Mouse (Mus musculus): ENCODE results near the gene Dbn1.

Gene Dbn1

DNA sequence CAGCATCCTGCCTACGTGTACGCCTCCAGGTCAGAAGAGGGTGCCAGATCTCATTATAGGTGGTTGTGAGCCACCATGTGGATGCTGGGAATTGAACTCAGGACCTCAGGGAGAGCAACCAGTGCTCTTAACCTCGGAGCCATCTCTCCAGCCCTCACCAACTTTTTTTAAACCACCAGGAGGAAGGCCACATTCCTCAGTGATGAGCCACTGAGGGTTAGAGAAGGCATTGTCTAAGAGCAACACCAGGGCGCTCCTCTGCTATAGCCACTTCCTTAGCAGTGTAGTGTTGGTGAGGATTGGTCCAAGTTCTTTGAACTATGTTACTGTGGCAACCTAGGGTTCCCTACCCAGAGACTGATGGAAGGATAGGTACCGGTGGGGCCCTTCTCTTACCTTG, 12.2 kb downstream of the Dbn1 start:
- DNase-seq, result no peak

DNA sequence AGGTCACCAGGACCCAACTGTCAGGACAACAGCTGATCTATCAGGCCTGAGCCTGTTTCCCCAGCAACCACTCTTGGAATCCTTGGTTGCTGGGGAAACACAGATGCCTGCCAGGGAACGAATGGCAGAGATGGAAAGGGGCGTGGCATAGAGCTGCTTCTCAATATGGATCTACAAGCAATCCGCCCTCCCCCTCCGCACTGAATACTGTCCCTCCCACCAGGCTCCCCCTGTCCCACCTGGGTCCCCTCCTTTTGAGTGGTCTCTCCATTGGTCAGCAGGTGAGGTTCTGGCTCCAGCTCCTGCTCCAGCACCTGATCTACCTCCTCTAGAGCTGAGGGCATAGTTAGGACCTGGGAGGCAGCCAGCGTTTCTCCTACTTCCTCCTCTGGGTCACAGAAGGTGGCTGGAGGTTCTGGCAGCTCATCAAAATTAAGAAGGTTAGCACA, 13.3 kb downstream of the Dbn1 start:
- DNase-seq, result peak; percentile 90

DNA sequence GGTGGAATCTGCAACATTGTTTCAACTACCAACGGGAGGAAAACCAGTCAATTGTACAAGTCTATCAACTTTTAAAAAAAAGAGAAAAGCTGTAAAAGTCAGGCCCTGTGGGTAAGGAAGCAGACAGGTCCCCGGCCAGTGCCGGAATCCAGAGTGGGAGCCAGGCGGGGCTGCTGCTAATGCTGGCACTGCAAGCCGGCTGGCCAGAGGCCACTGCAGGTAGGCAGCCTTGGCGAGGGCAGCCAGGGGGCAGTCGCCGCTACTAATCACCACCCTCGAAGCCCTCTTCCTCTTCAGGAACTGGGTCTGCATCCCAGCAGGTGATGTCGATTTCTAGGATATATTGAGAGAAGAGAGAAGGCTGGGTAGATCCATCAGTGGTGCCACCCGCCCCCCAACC, 13.9 kb downstream of the Dbn1 start:
- no peak for DNase-seq

DNA sequence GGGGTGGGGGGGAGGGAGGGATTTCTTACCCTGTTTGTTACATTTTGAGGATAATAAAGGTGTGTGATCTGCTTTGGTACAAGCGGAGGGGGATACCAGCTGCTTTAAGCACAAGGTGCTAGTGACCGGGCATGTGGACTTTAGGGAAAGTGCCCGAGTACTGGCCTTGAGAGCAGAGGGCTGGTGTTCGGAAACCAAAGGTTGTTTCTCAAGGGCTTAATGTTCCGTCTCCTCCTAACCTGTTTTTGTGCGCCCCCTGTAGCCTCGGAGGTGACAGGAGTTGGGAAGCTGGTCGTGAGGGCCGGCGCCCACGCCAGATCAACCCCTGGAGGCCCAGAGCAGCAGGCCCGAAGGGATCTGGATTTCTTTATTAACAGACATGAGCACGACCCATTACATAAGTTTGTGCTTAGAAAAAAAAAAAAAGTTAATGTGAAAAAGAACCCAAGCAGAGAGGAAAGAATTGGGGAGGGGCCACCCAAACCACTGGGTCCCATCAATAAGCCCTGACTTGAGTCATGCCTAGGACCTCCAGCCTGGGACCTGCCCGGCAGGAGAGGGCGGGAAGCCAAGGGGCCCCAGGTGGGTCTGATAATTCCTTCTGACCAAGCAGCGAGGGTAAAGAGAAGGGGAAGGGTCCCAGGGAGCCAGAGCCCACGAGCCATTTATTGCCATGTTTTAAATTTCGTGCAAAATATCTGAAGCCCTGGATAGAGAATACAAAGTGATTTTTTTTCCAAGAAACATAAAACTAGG, 14.7 kb downstream of the Dbn1 start:
- DNase-seq, result no peak

GRCm38 (mm10) chr13:55472132-55473022, 15.5 kb downstream of the Dbn1 start:
- DNase-seq, result peak; percentile 71

DNA sequence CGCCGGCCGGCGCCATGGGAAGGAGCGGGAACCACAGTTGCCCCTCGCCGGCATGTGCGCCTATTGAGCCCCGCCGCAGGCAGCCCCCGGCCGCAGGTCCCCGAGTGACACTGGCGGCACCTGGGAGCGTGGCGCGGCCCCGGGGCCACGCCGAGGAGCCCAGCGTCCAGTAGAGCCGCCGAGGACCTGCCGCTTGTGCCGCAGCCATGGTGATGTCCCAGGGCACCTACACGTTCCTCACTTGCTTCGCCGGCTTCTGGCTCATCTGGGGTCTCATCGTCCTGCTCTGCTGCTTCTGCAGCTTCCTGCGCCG, 16.1 kb downstream of the Dbn1 start:
- no peak for DNase-seq

DNA sequence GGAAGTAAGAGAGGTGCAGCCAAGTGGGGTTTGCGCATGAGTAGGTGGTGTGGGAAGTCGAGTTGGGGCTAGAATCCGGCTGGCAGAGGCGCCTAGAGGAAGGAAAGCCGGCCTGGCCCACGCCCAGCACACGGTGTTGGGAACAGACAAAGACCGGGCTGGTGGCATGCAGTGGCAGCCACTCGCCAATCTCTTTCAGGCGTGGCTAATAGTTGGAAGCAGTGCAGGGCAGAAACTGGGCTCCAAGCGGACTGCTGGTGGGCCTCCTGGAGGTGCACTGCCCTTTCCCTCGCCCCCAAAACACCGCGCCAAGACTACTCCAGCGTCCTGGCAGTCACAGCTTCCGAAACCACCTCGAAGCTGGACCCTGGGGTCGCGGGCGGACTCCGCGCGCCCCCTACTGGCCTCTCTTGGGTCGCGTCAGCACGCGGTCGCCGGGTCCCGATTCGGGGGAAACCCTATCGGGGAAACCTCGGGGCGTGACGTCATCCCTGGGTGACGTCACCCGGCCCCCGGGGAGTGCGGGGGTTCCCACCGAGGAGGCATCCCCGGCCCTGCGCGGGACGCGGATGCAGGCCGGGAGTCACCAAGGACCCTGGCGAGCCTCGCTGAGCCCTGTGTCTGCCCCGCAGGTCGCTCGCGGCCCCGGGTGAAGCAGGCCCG, 16.6 kb downstream of the Dbn1 start:
- peak; percentile 70 for DNase-seq

DNA sequence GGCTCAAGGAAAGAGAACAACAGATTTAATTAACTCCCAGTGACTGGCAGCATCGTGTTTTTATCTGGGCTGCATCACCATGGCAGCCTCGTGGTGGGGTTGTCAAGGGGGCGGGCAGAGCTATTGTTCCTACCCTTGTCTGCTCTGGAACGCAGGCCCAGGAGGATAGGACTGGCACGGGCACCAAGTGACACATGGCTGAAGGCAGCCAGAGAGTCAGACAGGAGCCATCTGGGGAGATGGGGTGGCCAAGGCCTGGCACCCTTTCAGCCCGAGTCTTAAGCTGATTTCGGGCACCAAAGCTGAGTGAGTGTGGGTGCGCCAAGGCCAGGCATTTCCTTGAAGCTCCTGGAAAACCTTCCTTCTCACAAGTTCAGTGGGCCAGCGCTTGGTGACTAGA, 17.5 kb downstream of the Dbn1 start:
- peak; percentile 88 for DNase-seq

- DNase-seq, result no peak
Observed at GRCm38 (mm10) chr13:55468851-55469560, 18.9 kb downstream of the Dbn1 start.

DNA sequence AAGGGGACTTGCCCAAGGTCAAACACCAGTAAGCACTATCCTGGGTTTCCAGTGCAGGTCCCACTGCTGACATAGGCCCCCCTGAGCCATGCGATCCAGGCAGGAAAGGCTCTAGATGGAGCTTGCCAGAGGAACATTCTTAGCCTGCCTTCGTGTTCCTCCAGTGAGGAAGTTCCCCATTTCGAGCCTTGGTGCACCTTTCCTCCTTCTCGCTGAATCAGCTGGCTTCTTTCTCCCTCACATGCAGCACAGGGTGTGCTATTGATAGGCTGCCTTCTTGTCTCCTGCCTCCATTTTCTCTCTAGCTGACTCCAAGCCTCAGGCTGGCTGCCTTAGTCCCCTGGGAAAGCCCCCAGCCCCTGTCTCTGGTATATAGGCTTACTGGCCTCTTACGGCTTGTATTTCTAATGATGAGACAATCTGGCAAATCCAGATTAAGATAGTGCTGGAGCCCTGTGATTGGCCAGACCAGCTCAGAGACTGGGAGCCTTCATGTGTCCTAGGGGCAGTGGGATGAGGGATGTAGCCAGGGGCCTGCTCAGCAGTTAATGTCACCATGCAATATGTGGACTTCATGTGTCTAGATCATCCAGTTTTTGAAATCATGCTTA, 22.0 kb downstream of the Dbn1 start:
- DNase-seq, result no peak

- peak; percentile 77 for DNase-seq
Observed at GRCm38 (mm10) chr13:55465184-55465583, 22.7 kb downstream of the Dbn1 start.

GRCm38 (mm10) chr13:55464027-55464884, 23.7 kb downstream of the Dbn1 start, which contains the start of gene Prr7:
Prr7 (plus strand) TSS chr13:55464267.
- DNase-seq, result peak; percentile 80

GRCm38 (mm10) chr13:55463399-55464026, 24.4 kb downstream of the Dbn1 start:
- DNase-seq, result no peak

DNA sequence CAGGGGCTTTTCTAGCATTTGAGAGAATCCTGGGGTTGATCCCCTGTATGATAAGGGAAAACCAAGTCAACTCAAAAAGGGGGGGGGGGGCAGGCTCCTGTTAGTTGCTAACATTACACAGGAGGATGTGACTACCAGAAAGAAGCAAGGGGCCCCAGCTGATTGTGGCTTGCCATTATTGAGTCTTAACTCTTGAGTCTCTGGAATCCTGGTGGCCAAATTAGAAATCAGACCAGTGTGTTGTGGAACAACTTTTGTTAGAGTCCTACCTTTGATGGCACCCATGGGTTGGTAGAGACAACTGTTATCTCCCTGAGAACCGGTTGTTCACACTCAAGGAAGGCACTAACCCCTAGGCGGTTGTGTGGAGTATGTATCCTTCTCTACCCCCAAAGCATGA, 24.9 kb downstream of the Dbn1 start:
- DNase-seq, result no peak

DNA sequence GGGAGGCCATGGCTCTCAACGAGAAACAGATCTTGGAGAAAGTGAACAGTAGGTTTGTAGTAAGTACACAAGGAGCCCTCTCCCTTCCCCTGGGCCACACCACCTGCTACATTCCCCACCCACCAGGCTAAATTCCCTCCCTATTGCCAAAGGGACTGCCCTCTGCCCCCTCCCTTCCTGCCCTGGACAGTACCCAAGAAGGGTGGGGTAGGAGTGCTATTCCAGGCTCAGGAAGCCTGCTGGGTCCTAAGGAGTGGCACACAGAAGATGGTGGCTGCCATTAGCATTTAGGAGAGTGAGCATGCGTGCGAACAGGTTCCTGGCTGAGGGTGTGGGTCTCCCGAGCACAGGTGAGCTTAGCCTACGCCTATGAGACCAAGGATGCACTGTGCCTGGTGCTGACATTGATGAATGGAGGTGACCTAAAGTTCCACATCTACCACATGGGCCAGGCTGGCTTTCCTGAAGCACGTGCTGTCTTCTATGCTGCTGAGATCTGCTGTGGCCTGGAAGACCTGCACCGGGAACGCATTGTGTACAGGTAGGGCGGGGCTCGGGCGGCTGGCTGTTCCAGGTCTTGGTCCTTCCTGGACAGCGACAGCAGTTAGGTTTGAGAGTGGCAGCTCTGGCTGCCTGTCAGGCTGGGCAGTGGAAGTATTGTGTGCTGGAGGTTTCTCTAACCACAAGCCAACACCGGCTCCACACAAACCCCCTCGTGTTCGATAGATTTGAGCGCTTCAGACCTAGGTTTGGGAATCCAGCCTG, 35.9 kb downstream of the Dbn1 start:
- DNase-seq, result no peak

DNA sequence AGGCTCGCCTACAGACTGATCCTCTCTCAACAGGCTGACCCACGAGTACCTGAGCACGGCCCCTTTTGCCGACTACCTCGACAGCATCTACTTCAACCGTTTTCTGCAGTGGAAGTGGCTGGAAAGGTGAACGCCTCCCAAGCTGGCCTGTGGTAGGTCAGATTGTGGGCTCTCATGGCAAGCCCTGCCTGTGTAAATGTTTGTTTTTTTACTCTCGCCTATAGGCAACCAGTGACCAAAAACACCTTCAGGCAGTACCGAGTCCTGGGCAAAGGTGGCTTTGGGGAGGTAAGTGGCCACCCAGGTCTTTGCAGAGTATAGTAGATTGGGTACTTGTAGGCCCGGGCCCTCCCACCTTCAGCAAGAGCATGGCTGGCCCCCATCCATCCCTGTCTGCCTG, 36.6 kb downstream of the Dbn1 start:
- no peak for DNase-seq

- peak; percentile 64 for DNase-seq
Observed at GRCm38 (mm10) chr13:55450511-55450980, 37.4 kb downstream of the Dbn1 start.

DNA sequence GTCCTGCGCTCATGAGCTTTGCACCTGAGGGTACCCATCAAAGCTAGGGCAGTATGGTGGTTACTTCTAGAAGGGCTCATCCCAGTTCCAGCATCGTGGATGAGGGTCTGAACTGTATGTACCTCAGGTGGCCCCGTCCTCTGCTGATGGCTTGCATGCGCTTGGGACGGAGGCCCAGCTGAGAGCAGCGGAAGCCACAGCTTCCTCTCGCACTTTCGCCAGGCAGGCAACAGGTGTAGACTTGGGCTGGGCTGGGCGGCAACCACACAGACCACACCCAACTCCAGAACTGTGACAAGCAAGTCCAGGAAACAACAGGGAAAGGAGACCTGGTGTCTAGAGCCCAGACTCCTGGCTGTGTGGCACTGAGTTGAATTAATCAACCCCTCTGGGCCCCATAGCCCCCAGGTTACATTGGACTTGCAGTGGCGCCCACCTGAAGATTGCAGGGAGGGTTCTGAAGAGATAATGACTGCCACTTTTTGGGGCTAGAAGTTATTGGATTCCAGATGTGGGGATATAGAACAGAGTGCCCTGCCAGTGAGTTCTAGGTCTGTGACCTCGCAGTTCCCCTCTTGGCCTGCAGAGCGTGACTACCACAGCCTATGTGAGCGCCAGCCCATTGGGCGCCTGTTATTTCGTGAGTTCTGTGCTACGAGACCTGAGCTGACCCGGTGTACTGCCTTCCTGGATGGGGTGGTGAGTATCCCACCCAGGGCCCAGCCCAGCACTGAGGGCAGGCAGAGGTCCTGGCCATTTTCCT, 38.1 kb downstream of the Dbn1 start:
- DNase-seq, result no peak

DNA sequence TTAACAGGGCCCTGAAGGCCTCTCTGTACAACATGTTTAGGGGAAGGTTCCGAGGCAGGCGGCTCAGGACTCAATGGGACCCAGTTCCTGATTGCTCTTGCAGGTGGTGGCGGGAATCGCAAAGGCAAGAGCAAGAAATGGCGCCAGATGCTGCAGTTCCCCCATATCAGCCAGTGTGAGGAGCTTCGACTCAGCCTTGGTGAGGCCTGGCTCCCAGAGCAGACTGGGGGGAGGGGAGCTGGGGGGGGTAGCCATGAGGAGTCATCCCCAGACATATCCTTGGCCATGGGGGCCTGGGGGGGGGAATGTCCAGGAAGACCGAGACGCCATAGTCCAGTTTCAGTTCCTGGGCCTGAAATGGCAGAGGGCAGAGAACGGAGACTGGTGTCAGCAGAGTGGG, 38.7 kb downstream of the Dbn1 start:
- no peak for DNase-seq
